Mouse (Mus musculus) granulocyte monocyte progenitor cell, adult 5-6 weeks (primary cell): Measurements from ENCODE around the gene C87499. TPM values are rescaled to one million over a fixed set of nuclear protein-coding genes. Genes with fewer than 3 reads are reported as not detected.

ENCODE experiments used
- ATAC-seq: replicated peaks from 2 replicates; pipeline ENCODE4 v1.8.0; 2016; ENCODE audit warnings: mild to moderate bottlenecking, moderate TSS enrichment, inconsistent platforms; ENCODE audit not compliant: poor library complexity, severe bottlenecking
- total RNA-seq, 2 experiments: library from RNA; stranded (forward) in 1 of 2; stranded (reverse) in 1 of 2; fragments of 200-712, 200-1000 nt in 1 of 2; fragments of >200 nt in 1 of 2; fragmentation: Nextera tagmentation in 1 of 2; gene quantifications; 2 replicates each; pipeline ENCODE4 v1.2.3; 2014 to 2017

C87499 gene
- total RNA-seq (2014; fragmentation: Nextera tagmentation) (not detected in 2 replicates), total RNA-seq (2017) (not detected in 2 replicates)

GRCm38 (mm10) chr4:88634311-88634710 lies at the start of gene C87499:
Gene C87499 (minus strand): TSS chr4:88634411.
- no peak for ATAC-seq

GRCm38 (mm10) chr4:88683812-88684211 lies 49.6 kb upstream of the C87499 start, which contains the start of gene Ifna2:
Gene Ifna2 (minus strand): TSS chr4:88683912.
- no peak for ATAC-seq

- ATAC-seq: 0 out of 2 replicates have a peak, but pooled peaks have one; percentile 42
Measured at GRCm38 (mm10) chr4:88681353-88681752, 47.1 kb upstream of the C87499 start.

- ATAC-seq: peak; percentile 52
Measured at GRCm38 (mm10) chr4:88680362-88680761, 46.2 kb upstream of the C87499 start.

- ATAC-seq: no peak
Measured at GRCm38 (mm10) chr4:88676824-88677223, 42.6 kb upstream of the C87499 start, which contains the start of gene Ifna16. Gene Ifna16 (minus strand): TSS chr4:88676924.

GRCm38 (mm10) chr4:88655461-88655860 lies 21.2 kb upstream of the C87499 start:
- ATAC-seq: no peak

- ATAC-seq: no peak
Measured at GRCm38 (mm10) chr4:88653644-88654043, 19.4 kb upstream of the C87499 start.

GRCm38 (mm10) chr4:88644359-88644758 lies 10.1 kb upstream of the C87499 start, which contains the start of gene Ifna13:
Gene Ifna13 (minus strand): TSS chr4:88644459.
- no peak for ATAC-seq

- no peak for ATAC-seq
Measured at GRCm38 (mm10) chr4:88642526-88642925, 8.3 kb upstream of the C87499 start.

GRCm38 (mm10) chr4:88641077-88641831 lies 7.0 kb upstream of the C87499 start:
- peak; percentile 93 for ATAC-seq

GRCm38 (mm10) chr4:88640704-88641076 lies 6.5 kb upstream of the C87499 start:
- no peak for ATAC-seq

GRCm38 (mm10) chr4:88603276-88603675 lies 30.9 kb downstream of the C87499 start, which contains the start of gene Ifna12:
Gene Ifna12 (minus strand): TSS chr4:88603376.
- ATAC-seq: no peak

GRCm38 (mm10) chr4:88592285-88592684 lies 41.9 kb downstream of the C87499 start, which contains the start of gene Ifna9:
Gene Ifna9 (minus strand): TSS chr4:88592385.
- ATAC-seq: no peak

Other genes with a start within 250 kb of the C87499 start
Only the 30 nearest of the 33 such genes appear.
- 1.8 and 4.9 TPM in 2 replicates for gene Hacd4, start 195.5 kb downstream of the C87499 start, total RNA-seq (2014; fragmentation: Nextera tagmentation)
- 2.7 and 2.8 TPM in 2 replicates for gene Hacd4, start 195.5 kb downstream of the C87499 start, total RNA-seq (2017)
- gene Ifnb1, start 111.6 kb downstream of the C87499 start, total RNA-seq (2014; fragmentation: Nextera tagmentation): not detected in 2 replicates
- not detected in 2 replicates for gene Ifnb1, start 111.6 kb downstream of the C87499 start, total RNA-seq (2017)
- not detected in 2 replicates for gene Ifna15, start 76.2 kb downstream of the C87499 start, total RNA-seq (2014; fragmentation: Nextera tagmentation)
- gene Ifna15, start 76.2 kb downstream of the C87499 start, total RNA-seq (2017): not detected in 2 replicates
- not detected in 2 replicates for gene Ifna14, start 62.6 kb downstream of the C87499 start, total RNA-seq (2014; fragmentation: Nextera tagmentation)
- gene Ifna14, start 62.6 kb downstream of the C87499 start, total RNA-seq (2017): not detected in 2 replicates
- not detected in 2 replicates for gene Ifna9, start 42.0 kb downstream of the C87499 start, total RNA-seq (2014; fragmentation: Nextera tagmentation)
- not detected in 2 replicates for gene Ifna9, start 42.0 kb downstream of the C87499 start, total RNA-seq (2017)
- gene Ifna12, start 31.0 kb downstream of the C87499 start, total RNA-seq (2014; fragmentation: Nextera tagmentation): not detected in 2 replicates
- not detected in 2 replicates for gene Ifna12, start 31.0 kb downstream of the C87499 start, total RNA-seq (2017)
- not detected in 2 replicates for gene Ifna13, start 10.0 kb upstream of the C87499 start, total RNA-seq (2014; fragmentation: Nextera tagmentation)
- gene Ifna13, start 10.0 kb upstream of the C87499 start, total RNA-seq (2017): not detected in 2 replicates
- not detected in 2 replicates for gene Ifna16, start 42.5 kb upstream of the C87499 start, total RNA-seq (2014; fragmentation: Nextera tagmentation)
- gene Ifna16, start 42.5 kb upstream of the C87499 start, total RNA-seq (2017): not detected in 2 replicates
- not detected in 2 replicates for gene Ifna2, start 49.5 kb upstream of the C87499 start, total RNA-seq (2014; fragmentation: Nextera tagmentation)
- gene Ifna2, start 49.5 kb upstream of the C87499 start, total RNA-seq (2017): not detected in 2 replicates
- not detected in 2 replicates for gene Ifnab, start 56.9 kb upstream of the C87499 start, total RNA-seq (2014; fragmentation: Nextera tagmentation)
- gene Ifnab, start 56.9 kb upstream of the C87499 start, total RNA-seq (2017): not detected in 2 replicates
- not detected in 2 replicates for gene Gm26566, start 87.4 kb upstream of the C87499 start, total RNA-seq (2014; fragmentation: Nextera tagmentation)
- 0.69 TPM in 1 of 2 replicates, not detected in the other for gene Gm26566, start 87.4 kb upstream of the C87499 start, total RNA-seq (2017)
- 33.5 and 45.5 TPM in 2 replicates for gene Klhl9, start 88.1 kb upstream of the C87499 start, total RNA-seq (2014; fragmentation: Nextera tagmentation)
- 72.4 and 96.0 TPM in 2 replicates for gene Klhl9, start 88.1 kb upstream of the C87499 start, total RNA-seq (2017)
- not detected in 2 replicates for gene Gm13271, start 120.5 kb upstream of the C87499 start, total RNA-seq (2014; fragmentation: Nextera tagmentation)
- not detected in 2 replicates for gene Gm13271, start 120.5 kb upstream of the C87499 start, total RNA-seq (2017)
- 0.49 TPM in 1 of 2 replicates, not detected in the other for gene Gm13283, start 125.7 kb upstream of the C87499 start, total RNA-seq (2014; fragmentation: Nextera tagmentation)
- 0.21 TPM in 1 of 2 replicates, not detected in the other for gene Gm13283, start 125.7 kb upstream of the C87499 start, total RNA-seq (2017)
- not detected in 2 replicates for gene Gm13290, start 139.4 kb upstream of the C87499 start, total RNA-seq (2014; fragmentation: Nextera tagmentation)
- not detected in 2 replicates for gene Gm13290, start 139.4 kb upstream of the C87499 start, total RNA-seq (2017)
- not detected in 2 replicates for gene Gm13289, start 142.5 kb upstream of the C87499 start, total RNA-seq (2014; fragmentation: Nextera tagmentation)
- gene Gm13289, start 142.5 kb upstream of the C87499 start, total RNA-seq (2017): not detected in 2 replicates
- gene Gm13272, start 145.4 kb upstream of the C87499 start, total RNA-seq (2014; fragmentation: Nextera tagmentation): not detected in 2 replicates
- not detected in 2 replicates for gene Gm13272, start 145.4 kb upstream of the C87499 start, total RNA-seq (2017)
- gene Ifnz, start 147.7 kb upstream of the C87499 start, total RNA-seq (2014; fragmentation: Nextera tagmentation): 1.5 TPM in 1 of 2 replicates, not detected in the other
- gene Ifnz, start 147.7 kb upstream of the C87499 start, total RNA-seq (2017): 0.22 and 0.52 TPM in 2 replicates
- gene Gm13276, start 151.3 kb upstream of the C87499 start, total RNA-seq (2014; fragmentation: Nextera tagmentation): not detected in 2 replicates
- not detected in 2 replicates for gene Gm13276, start 151.3 kb upstream of the C87499 start, total RNA-seq (2017)
- not detected in 2 replicates for gene Gm13277, start 154.2 kb upstream of the C87499 start, total RNA-seq (2014; fragmentation: Nextera tagmentation)
- not detected in 2 replicates for gene Gm13277, start 154.2 kb upstream of the C87499 start, total RNA-seq (2017)
- gene Gm13278, start 157.1 kb upstream of the C87499 start, total RNA-seq (2014; fragmentation: Nextera tagmentation): not detected in 2 replicates
- gene Gm13278, start 157.1 kb upstream of the C87499 start, total RNA-seq (2017): not detected in 2 replicates
- not detected in 2 replicates for gene Gm13275, start 160.1 kb upstream of the C87499 start, total RNA-seq (2014; fragmentation: Nextera tagmentation)
- not detected in 2 replicates for gene Gm13275, start 160.1 kb upstream of the C87499 start, total RNA-seq (2017)
- not detected in 2 replicates for gene Gm13279, start 163.0 kb upstream of the C87499 start, total RNA-seq (2014; fragmentation: Nextera tagmentation)
- gene Gm13279, start 163.0 kb upstream of the C87499 start, total RNA-seq (2017): not detected in 2 replicates
- not detected in 2 replicates for gene Gm13285, start 165.3 kb upstream of the C87499 start, total RNA-seq (2014; fragmentation: Nextera tagmentation)
- not detected in 2 replicates for gene Gm13285, start 165.3 kb upstream of the C87499 start, total RNA-seq (2017)
- not detected in 2 replicates for gene Gm13287, start 168.8 kb upstream of the C87499 start, total RNA-seq (2014; fragmentation: Nextera tagmentation)
- not detected in 2 replicates for gene Gm13287, start 168.8 kb upstream of the C87499 start, total RNA-seq (2017)
- not detected in 2 replicates for gene Gm13288, start 171.1 kb upstream of the C87499 start, total RNA-seq (2014; fragmentation: Nextera tagmentation)
- gene Gm13288, start 171.1 kb upstream of the C87499 start, total RNA-seq (2017): not detected in 2 replicates
- not detected in 2 replicates for gene Ifna7, start 181.8 kb upstream of the C87499 start, total RNA-seq (2014; fragmentation: Nextera tagmentation)
- not detected in 2 replicates for gene Ifna7, start 181.8 kb upstream of the C87499 start, total RNA-seq (2017)
- not detected in 2 replicates for gene Ifna11, start 185.5 kb upstream of the C87499 start, total RNA-seq (2014; fragmentation: Nextera tagmentation)
- not detected in 2 replicates for gene Ifna11, start 185.5 kb upstream of the C87499 start, total RNA-seq (2017)
- gene Ifna6, start 193.0 kb upstream of the C87499 start, total RNA-seq (2014; fragmentation: Nextera tagmentation): not detected in 2 replicates
- gene Ifna6, start 193.0 kb upstream of the C87499 start, total RNA-seq (2017): not detected in 2 replicates
- not detected in 2 replicates for gene Ifna5, start 201.1 kb upstream of the C87499 start, total RNA-seq (2014; fragmentation: Nextera tagmentation)
- not detected in 2 replicates for gene Ifna5, start 201.1 kb upstream of the C87499 start, total RNA-seq (2017)